Mouse (Mus musculus) C2C12 (cell line): ENCODE results near the gene Tm4sf20. TPM values are rescaled to one million over a fixed set of nuclear protein-coding genes. Genes with fewer than 3 reads are reported as not detected.

ENCODE experiments used
- H3K27me3 ChIP-seq: one replicate; pipeline ENCODE4 v1.6.1; 2011; ENCODE audit not compliant: control insufficient read depth, insufficient read depth, insufficient read length
- H3K36me3 ChIP-seq: one replicate; pipeline ENCODE4 v1.6.1; 2011; ENCODE audit not compliant: control insufficient read depth, insufficient read depth
- H3K4me3 ChIP-seq: one replicate; pipeline ENCODE4 v1.5.1; 2011; ENCODE audit warnings: mild to moderate bottlenecking, control low read depth; ENCODE audit not compliant: poor library complexity, insufficient read depth, severe bottlenecking
- H3K79me2 ChIP-seq: one replicate; pipeline ENCODE4 v1.6.1; 2011; ENCODE audit not compliant: control insufficient read depth, insufficient read depth
- H3K79me3 ChIP-seq: one replicate; pipeline ENCODE4 v1.6.1; 2011; ENCODE audit warnings: low read depth, control low read depth
- H3ac ChIP-seq: one replicate; pipeline ENCODE3; 2011; ENCODE audit warnings: low read depth; ENCODE audit not compliant: control insufficient read depth, insufficient read length
- CEBPB ChIP-seq: IDR thresholded peaks from one replicate; pipeline ENCODE4 v1.6.1; 2011; ENCODE audit warnings: low read depth, mild to moderate bottlenecking, control low read depth, moderate library complexity
- CTCF ChIP-seq: IDR thresholded peaks from one replicate; pipeline ENCODE4 v1.5.1; 2011; ENCODE audit not compliant: control insufficient read depth, insufficient read depth, insufficient read length
- FOSL1 ChIP-seq: IDR thresholded peaks from one replicate; pipeline ENCODE4 v1.8.0; 2011; ENCODE audit warnings: mild to moderate bottlenecking, low read length; ENCODE audit not compliant: poor library complexity, insufficient read depth, severe bottlenecking
- MAX ChIP-seq: IDR thresholded peaks from one replicate; pipeline ENCODE4 v1.6.1; 2011; ENCODE audit warnings: mild to moderate bottlenecking, control low read depth
- MYOD1 ChIP-seq: IDR thresholded peaks from one replicate; pipeline ENCODE4 v1.6.1; 2011; ENCODE audit warnings: low read depth; ENCODE audit not compliant: control insufficient read depth, insufficient read length
- MYOG ChIP-seq: IDR thresholded peaks from one replicate; pipeline ENCODE4 v1.6.1; 2011; ENCODE audit not compliant: control insufficient read depth, insufficient read length; ENCODE audit errors: extremely low read depth
- USF1 ChIP-seq: IDR thresholded peaks from one replicate; pipeline ENCODE4 v1.6.1; 2011; ENCODE audit warnings: low read depth, mild to moderate bottlenecking, control low read depth, moderate library complexity
- long read RNA-seq, 2 experiments: library from polyadenylated mRNA; unstranded; transcript quantifications; one replicate each; pipeline ENCODE4 v2.0.0; 2019 to 2020
- polyA plus RNA-seq: library from polyadenylated mRNA; unstranded; fragments of >200 nt; fragmentation: generic; extraction: Trizol; gene quantifications from one replicate; pipeline ENCODE4 v1.2.1, GENCODE M21; 2012; ENCODE audit warnings: missing spikeins

The Tm4sf20 gene
- polyA plus RNA-seq = not detected
- long read RNA-seq, experiment 1 = 0 reads
- long read RNA-seq, experiment 2 = 0 reads

- H3ac ChIP-seq = no peak within 1 kb of the TSS
- TF ChIP-seq MYOD1 (no peak), USF1 (no peak), FOSL1 (no peak), MAX (no peak), MYOG (no peak), CEBPB (no peak), CTCF (no peak)
- H3K27me3 ChIP-seq = no peaks in the 10 kb centered on the region
- no peaks in the 10 kb centered on the region for H3K79me2 ChIP-seq
- H3K79me3 ChIP-seq = no peaks in the 10 kb centered on the region
- H3K36me3 ChIP-seq = no peaks in the 10 kb centered on the region
- H3K4me3 ChIP-seq = no peak within 1 kb of the TSS
Observed at GRCm38 (mm10) chr1:82768269-82768668, at the start of gene Tm4sf20. Gene Tm4sf20, minus strand, starts transcription at chr1:82768461.

DNA sequence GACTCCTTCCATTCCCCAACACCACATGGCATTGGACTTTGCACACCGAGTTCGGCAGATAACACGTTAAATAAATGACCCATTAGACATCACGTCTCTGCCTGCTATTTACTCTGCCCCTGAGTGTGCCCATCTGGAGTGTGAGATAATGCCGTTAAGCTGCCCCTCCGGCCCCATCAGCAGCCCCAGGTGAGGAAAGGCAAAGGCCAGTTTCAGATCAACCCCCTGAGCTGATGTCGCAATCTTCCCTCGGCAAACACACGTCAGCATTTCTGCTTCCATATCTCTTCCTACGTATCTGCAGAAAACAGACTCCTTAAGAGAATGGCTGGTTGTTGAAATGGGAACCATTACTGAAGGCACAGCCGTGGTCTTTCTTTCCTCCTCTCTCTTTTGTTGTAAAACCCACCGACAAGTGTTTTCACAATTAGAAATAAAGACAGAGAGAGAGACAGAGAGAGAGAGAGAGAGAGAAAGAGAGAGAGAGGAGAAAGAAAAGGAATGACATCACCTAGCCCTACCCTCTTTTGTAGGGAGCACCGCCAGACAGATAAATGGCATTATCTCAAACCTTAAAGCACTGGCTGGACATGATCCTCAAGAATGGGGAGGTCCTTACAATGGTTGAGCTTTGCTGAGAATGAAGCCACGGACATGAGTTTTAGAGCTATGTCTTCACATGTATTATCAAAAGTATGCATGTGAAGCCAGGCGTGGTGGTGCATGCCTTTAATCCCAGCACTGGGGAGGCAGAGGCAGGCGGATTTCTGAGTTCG is 47.9 kb upstream of the Tm4sf20 start:
- H3ac ChIP-seq = no peak overlapping the region
- TF ChIP-seq CEBPB (peak; percentile 46), MYOG (no peak), USF1 (no peak), FOSL1 (no peak), MYOD1 (no peak), CTCF (no peak)
- H3K4me3 ChIP-seq = no peak overlapping the region
- no peaks in the 10 kb centered on the region for H3K36me3 ChIP-seq
- H3K27me3 ChIP-seq = no peaks in the 10 kb centered on the region
- H3K79me3 ChIP-seq = no peaks in the 10 kb centered on the region
- H3K79me2 ChIP-seq = no peaks in the 10 kb centered on the region

- H3K79me3 ChIP-seq = no peaks in the 10 kb centered on the region
- no peaks in the 10 kb centered on the region for H3K36me3 ChIP-seq
- H3K27me3 ChIP-seq = no peaks in the 10 kb centered on the region
- H3K79me2 ChIP-seq = no peaks in the 10 kb centered on the region
- no peak overlapping the region for H3K4me3 ChIP-seq
- H3ac ChIP-seq = no peak overlapping the region
- peak; percentile 50 for TF ChIP-seq FOSL1
- TF ChIP-seq MYOG = no peak
Observed at GRCm38 (mm10) chr1:82811766-82812165, 43.5 kb upstream of the Tm4sf20 start.

DNA sequence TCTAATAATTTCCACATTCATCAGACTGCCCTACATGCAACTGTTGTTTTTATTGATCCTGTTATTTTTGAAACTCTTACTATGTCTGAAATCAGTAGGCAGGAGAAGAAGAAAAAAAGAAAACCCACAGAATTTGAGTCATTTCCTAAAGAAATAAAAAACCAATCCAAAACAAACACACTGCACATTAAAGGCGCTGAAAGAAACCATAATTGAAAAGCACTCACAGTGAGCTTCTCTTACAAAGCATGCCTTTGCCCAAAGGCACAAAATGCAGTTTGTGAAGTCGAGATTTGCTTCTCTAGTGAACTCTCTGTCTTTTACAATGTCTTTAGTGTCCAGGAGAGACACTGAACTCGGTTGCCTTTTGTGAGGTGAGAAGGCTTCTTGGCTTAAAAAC is 40.3 kb upstream of the Tm4sf20 start:
- TF ChIP-seq CTCF (no peak), FOSL1 (peak; percentile 56), MAX (peak; percentile 69)
- Histone ChIP-seq H3K27me3 (no peaks in the 10 kb centered on the region), H3K79me3 (no peaks in the 10 kb centered on the region), H3ac (peak overlapping the region; percentile 18), H3K79me2 (no peaks in the 10 kb centered on the region), H3K4me3 (no peak overlapping the region), H3K36me3 (no peaks in the 10 kb centered on the region)

DNA sequence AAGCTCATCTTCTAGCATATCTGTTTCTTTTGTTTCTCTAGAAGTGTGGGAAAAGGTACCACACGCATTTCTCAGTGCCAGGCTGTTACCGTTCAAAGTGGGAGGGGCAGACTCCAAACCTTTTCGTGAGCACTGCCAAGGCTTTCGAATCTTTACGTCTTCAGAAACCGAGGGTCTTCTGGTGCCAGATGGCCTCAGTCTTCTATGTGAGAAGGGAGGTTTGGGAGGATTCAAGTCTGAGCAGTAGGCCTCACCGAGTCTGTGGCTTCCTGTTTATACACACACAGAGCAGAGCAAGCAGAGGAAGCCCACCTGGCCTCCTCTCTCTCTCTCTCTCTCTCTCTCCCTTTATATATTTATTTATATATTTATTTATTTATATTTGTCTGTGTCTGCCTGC is 38.9 kb upstream of the Tm4sf20 start:
- Histone ChIP-seq H3K27me3 (no peaks in the 10 kb centered on the region), H3K79me2 (no peaks in the 10 kb centered on the region), H3K4me3 (no peak overlapping the region), H3ac (no peak overlapping the region), H3K36me3 (no peaks in the 10 kb centered on the region), H3K79me3 (no peaks in the 10 kb centered on the region)
- TF ChIP-seq MYOG = no peak
- no peak for TF ChIP-seq CTCF
- TF ChIP-seq USF1 = no peak
- TF ChIP-seq FOSL1 = no peak
- no peak for TF ChIP-seq CEBPB
- TF ChIP-seq MYOD1 = no peak
- TF ChIP-seq MAX = no peak

- Histone ChIP-seq H3K27me3 (no peaks in the 10 kb centered on the region), H3ac (no peak overlapping the region), H3K79me2 (no peaks in the 10 kb centered on the region), H3K36me3 (no peaks in the 10 kb centered on the region), H3K79me3 (no peaks in the 10 kb centered on the region), H3K4me3 (no peak overlapping the region)
- no peak for TF ChIP-seq FOSL1
Observed at GRCm38 (mm10) chr1:82806391-82806790, 38.1 kb upstream of the Tm4sf20 start.
